Mouse (Mus musculus) spleen, adult 2 months (tissue): ENCODE measurements around the gene Arhgap22. TPM values are rescaled to one million over a fixed set of nuclear protein-coding genes. Genes with fewer than 3 reads are reported as not detected.

Source experiments
- DNase-seq, 2 experiments: peaks; one replicate each; pipeline versions ENCODE4 v3.0.0 to v3.0.0-alpha.2; 2012 to 2021; ENCODE audit warnings: low spot score in 2 of 2, low read depth in 1 of 2
- H3K27ac ChIP-seq: fragments of 200-500 bp; 2 replicates; pipeline ENCODE4 v1.5.1; 2012; ENCODE audit warnings: low read length, inconsistent platforms; ENCODE audit not compliant: insufficient read depth
- H3K27me3 ChIP-seq: fragments of 200-500 bp; 2 replicates; pipeline ENCODE4 v1.6.1; 2012; ENCODE audit warnings: mild to moderate bottlenecking, moderate library complexity, low read length, inconsistent platforms; ENCODE audit not compliant: control insufficient read depth, insufficient read depth
- H3K36me3 ChIP-seq: fragments of 200-500 bp; 2 replicates; pipeline ENCODE4 v1.6.1; 2012; ENCODE audit warnings: mild to moderate bottlenecking, low read length, inconsistent platforms; ENCODE audit not compliant: control insufficient read depth, insufficient read depth
- H3K4me1 ChIP-seq: fragments of 200-500 bp; 2 replicates; pipeline ENCODE4 v1.6.1; 2011; ENCODE audit warnings: inconsistent platforms; ENCODE audit not compliant: control insufficient read depth, insufficient read depth, insufficient read length
- H3K4me3 ChIP-seq: fragments of 200-500 bp; 2 replicates; pipeline ENCODE4 v1.5.1; 2011; ENCODE audit warnings: mild to moderate bottlenecking, inconsistent platforms; ENCODE audit not compliant: insufficient read depth, insufficient read length; ENCODE audit errors: extremely low read depth
- CTCF ChIP-seq: fragments of 200-500 bp; IDR thresholded peaks from 2 replicates; pipeline ENCODE4 v1.5.1; 2011; ENCODE audit warnings: mild to moderate bottlenecking, inconsistent platforms; ENCODE audit not compliant: insufficient read depth, insufficient read length, insufficient replicate concordance; ENCODE audit errors: extremely low read depth
- POLR2A ChIP-seq: fragments of 200-500 bp; IDR thresholded peaks from 2 replicates; pipeline ENCODE4 v1.6.1; 2011; ENCODE audit warnings: low read depth, low read length, inconsistent platforms
- WGBS: fragments of 180-500 bp; shearing (Covaris S2); methylation state at CpG from one replicate; pipeline ENCODE4 v1.1.7; 2018; 5-methylcytosine and 5-hydroxymethylcytosine counted together
- polyA plus RNA-seq: library from polyadenylated mRNA; depleted of rRNA; stranded (reverse); fragments of >200 nt; gene quantifications from 2 replicates; pipeline ENCODE4 v1.2.3, GENCODE M21; 2012; rRNA removed

The Arhgap22 gene
- polyA plus RNA-seq, 1 experiment = 11.1 TPM

- Histone ChIP-seq H3K27me3 (no peaks in the 10 kb centered on the region), H3K36me3 (peaks cover 2% of the 10 kb centered on the region), H3K4me1 (peaks cover 2% of the 10 kb centered on the region; the same call in 1 of the 2 replicates), H3K4me3 (no peak overlapping the region), H3K27ac (no peak overlapping the region)
- WGBS = 93% methylated on average over 1 of the region's 1 CpGs
- DNase-seq = no peak
- TF ChIP-seq POLR2A (no peak), CTCF (no peak)
Measured at GRCm38 (mm10) chr14:33402331-33402730, 188.5 kb downstream of the Arhgap22 start.

GRCm38 (mm10) chr14:33415746-33416145, 201.9 kb downstream of the Arhgap22 start:
- H3K27me3 ChIP-seq = no peaks in the 10 kb centered on the region
- H3K36me3 ChIP-seq = no peaks in the 10 kb centered on the region
- H3K27ac ChIP-seq = no peak overlapping the region
- no peak for DNase-seq
- WGBS = 90% methylated on average over 1 of the region's 1 CpGs
- H3K4me1 ChIP-seq = no peaks in the 10 kb centered on the region; the same call in 1 of the 2 replicates
- no peak for TF ChIP-seq CTCF
- H3K4me3 ChIP-seq = no peak overlapping the region

- DNase-seq = no peak
- no peak overlapping the region for H3K27ac ChIP-seq
- WGBS = 88% methylated on average over 3 of the region's 3 CpGs
- TF ChIP-seq POLR2A (no peak), CTCF (no peak)
- no peak overlapping the region for H3K4me3 ChIP-seq
- H3K36me3 ChIP-seq = no peaks in the 10 kb centered on the region
- no peaks in the 10 kb centered on the region for H3K4me1 ChIP-seq
- H3K27me3 ChIP-seq = no peaks in the 10 kb centered on the region
Measured at GRCm38 (mm10) chr14:33418311-33418909, 204.6 kb downstream of the Arhgap22 start.

Other genes with a start within 250 kb of the Arhgap22 start
- gene Lrrc18, start 222.6 kb upstream of the Arhgap22 start, polyA plus RNA-seq = not detected in 2 replicates
- gene Wdfy4, start 28.5 kb upstream of the Arhgap22 start, polyA plus RNA-seq = 87.5 and 92.6 TPM in 2 replicates
- 6.2 and 7.5 TPM in 2 replicates for gene Mapk8, start 233.1 kb downstream of the Arhgap22 start, polyA plus RNA-seq